Mouse (Mus musculus) hindbrain, embryonic 12.5 days (tissue): ENCODE measurements at regions not wholly inside any gene's neighbourhood (a gene's known extent, or its start where the extent isn't known, plus 50 kb on each side); places are given as distances from the start of the nearest gene placed in this dataset.

Source experiments
- ATAC-seq: fragments of 200-750 bp; cut with Nextera tagmentation; 2 replicates; pipeline ENCODE4 v1.8.0; 2017; ENCODE audit warnings: moderate TSS enrichment; ENCODE audit not compliant: low FRiP score
- H3K27ac ChIP-seq: fragments of 300-500 bp; sonication (generic); 2 replicates; pipeline ENCODE4 v1.5.1; 2016; ENCODE audit warnings: mild to moderate bottlenecking
- H3K27me3 ChIP-seq: fragments of 300-500 bp; sonication (generic); 2 replicates; pipeline ENCODE4 v1.6.1; 2016; ENCODE audit warnings: mild to moderate bottlenecking
- H3K36me3 ChIP-seq: fragments of 300-500 bp; sonication (generic); 2 replicates; pipeline ENCODE4 v1.6.1; 2016; ENCODE audit warnings: mild to moderate bottlenecking
- H3K4me1 ChIP-seq: fragments of 300-500 bp; sonication (generic); 2 replicates; pipeline ENCODE4 v1.6.1; 2016
- H3K4me2 ChIP-seq: fragments of 300-500 bp; sonication (generic); replicated peaks from 2 replicates; pipeline ENCODE4 v1.6.1; 2016; ENCODE audit warnings: mild to moderate bottlenecking
- H3K4me3 ChIP-seq: fragments of 300-500 bp; sonication (generic); 2 replicates; pipeline ENCODE4 v1.5.1; 2016; ENCODE audit warnings: mild to moderate bottlenecking
- H3K9ac ChIP-seq: fragments of 300-500 bp; sonication (generic); 2 replicates; pipeline ENCODE4 v1.6.1; 2016; ENCODE audit warnings: mild to moderate bottlenecking, moderate library complexity
- H3K9me3 ChIP-seq: fragments of 300-500 bp; sonication (generic); replicated peaks from 2 replicates; pipeline ENCODE4 v1.6.1; 2016; ENCODE audit warnings: mild to moderate bottlenecking
- WGBS: fragments of 180-500 bp; shearing (Covaris S2); methylation state at CpG from one replicate; pipeline ENCODE4 v1.1.7; 2016; 5-methylcytosine and 5-hydroxymethylcytosine counted together

DNA sequence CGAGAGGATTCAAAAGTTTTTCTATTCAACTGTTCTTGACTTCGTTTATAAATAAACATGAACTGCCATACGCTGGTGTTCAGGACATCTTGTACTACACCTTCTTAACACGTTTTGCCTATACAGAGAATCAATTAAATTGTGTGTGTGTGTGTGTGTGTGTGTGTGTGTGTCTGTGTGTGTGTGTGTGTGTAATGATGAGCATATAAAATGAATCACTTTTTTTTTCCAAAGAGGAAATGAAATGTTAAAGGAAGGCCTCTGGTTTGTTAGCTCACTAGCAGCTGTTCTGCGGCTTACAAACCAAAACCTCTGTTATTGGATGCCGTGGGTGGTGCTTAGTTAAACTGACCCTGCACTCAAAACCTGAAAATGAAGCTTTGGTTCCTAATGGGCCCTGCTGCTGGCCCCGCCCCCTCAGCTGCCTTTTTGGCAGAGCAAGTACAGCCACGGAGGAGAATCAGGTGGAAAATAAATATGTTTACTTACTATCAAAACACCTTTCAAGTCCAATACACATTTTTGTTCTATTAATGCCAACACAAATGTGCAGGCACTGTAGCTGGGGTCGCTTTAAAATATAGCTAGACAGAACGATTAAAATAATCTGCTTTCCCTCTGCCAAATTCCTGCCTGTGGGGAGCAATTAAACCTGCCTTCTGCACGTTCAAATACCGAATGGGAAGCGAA is 65.5 kb upstream of the Tmco5 start:
- Histone ChIP-seq H3K9ac (no peak overlapping the region), H3K4me2 (no peak overlapping the region), H3K36me3 (no peaks in the 10 kb centered on the region), H3K4me1 (peaks cover 5% of the 10 kb centered on the region), H3K27ac (no peak overlapping the region), H3K4me3 (no peak overlapping the region), H3K9me3 (no peaks in the 10 kb centered on the region), H3K27me3 (no peaks in the 10 kb centered on the region)
- 49% methylated on average over 13 of the region's 13 CpGs for WGBS
- no peak for ATAC-seq

DNA sequence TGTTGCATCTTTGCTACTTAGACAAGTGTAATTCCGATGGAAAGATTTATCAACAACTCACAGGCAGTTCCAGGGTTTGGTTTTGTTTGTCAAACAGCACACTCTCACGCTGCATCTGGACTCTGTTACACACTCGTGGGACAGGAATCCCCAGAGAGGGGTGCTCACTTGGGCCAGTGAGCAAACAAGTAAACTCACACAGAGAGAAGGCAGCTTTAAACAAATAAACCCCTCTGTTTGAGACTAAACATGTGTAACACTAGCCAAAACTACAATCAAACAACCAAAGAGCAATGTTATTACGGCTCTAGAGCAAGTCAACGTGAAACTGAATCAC is 65.0 kb upstream of the Tmco5 start:
- peaks cover 5% of the 10 kb centered on the region for H3K4me1 ChIP-seq
- no peak overlapping the region for H3K27ac ChIP-seq
- 53% methylated on average over 5 of the region's 5 CpGs for WGBS
- no peak overlapping the region for H3K4me2 ChIP-seq
- H3K27me3 ChIP-seq = no peaks in the 10 kb centered on the region
- H3K4me3 ChIP-seq = no peak overlapping the region
- no peak overlapping the region for H3K9ac ChIP-seq
- H3K36me3 ChIP-seq = no peaks in the 10 kb centered on the region
- no peaks in the 10 kb centered on the region for H3K9me3 ChIP-seq
- ATAC-seq = no peak

DNA sequence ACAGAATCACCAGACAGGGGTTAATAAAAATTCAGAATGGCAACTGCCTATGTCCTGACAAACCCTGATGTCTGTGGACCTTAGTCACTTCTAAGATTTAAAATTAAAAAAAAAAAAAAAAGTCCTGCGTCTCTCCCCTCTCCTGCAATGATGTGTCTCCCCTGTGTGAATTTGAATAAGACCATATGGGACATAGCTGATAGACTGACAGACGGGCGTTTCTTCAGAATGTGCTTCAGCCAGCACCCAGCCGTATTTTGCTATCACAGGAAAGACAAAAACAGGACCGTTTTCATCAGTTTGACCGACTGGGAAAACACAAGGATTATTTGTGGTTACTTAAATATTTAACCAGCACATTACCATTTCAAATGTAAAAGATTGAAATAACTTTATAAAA is 61.4 kb upstream of the Tmco5 start:
- Histone ChIP-seq H3K27me3 (no peaks in the 10 kb centered on the region), H3K36me3 (no peaks in the 10 kb centered on the region), H3K9me3 (no peaks in the 10 kb centered on the region), H3K27ac (no peak overlapping the region), H3K9ac (no peak overlapping the region), H3K4me2 (no peak overlapping the region), H3K4me1 (peaks cover 10% of the 10 kb centered on the region), H3K4me3 (no peak overlapping the region)
- WGBS = 48% methylated on average over 6 of the region's 6 CpGs
- no peak for ATAC-seq

DNA sequence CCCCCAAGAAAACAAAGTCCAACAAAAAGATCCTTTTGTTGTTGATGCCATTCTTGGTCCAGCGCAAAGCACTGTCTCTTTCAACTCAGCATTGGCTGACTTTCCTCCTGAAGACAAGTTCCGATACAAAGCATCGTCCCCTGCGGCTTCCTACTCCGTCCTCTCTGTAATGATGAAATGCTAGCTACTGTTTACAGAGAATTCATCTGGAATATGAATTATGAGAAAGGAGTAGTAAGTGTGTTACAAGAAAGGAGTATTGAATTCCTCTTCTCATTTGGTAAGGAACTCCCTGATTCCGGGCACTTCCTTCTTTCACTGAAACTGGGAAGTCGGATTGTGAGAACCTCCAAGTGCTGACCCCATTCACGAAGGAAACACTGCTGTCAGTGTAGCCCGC is 60.9 kb upstream of the Tmco5 start:
- H3K9ac ChIP-seq = no peak overlapping the region
- no peaks in the 10 kb centered on the region for H3K36me3 ChIP-seq
- H3K9me3 ChIP-seq = no peaks in the 10 kb centered on the region
- WGBS = 48% methylated on average over 9 of the region's 9 CpGs
- H3K4me2 ChIP-seq = no peak overlapping the region
- ATAC-seq = no peak
- no peak overlapping the region for H3K4me3 ChIP-seq
- H3K27me3 ChIP-seq = no peaks in the 10 kb centered on the region
- H3K27ac ChIP-seq = no peak overlapping the region
- H3K4me1 ChIP-seq = peaks cover 10% of the 10 kb centered on the region

DNA sequence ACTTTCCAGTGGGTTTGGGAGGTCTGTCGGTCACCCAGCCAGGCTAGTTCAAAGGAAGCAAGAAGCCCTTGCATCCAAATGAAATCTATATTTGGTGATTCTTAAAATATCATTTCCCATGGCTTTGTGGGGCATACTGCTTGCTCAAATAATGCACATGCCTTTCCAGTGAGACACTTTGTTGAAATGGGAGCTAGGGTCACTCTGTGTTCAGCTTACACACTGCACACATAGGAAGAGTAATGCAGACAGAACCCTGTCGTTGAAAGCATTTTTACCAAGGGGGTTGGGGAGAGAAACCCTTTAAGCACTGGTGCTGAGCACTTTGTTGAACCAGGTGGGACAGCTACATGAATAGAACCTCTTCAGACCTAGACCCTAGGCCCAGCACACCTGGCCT is 59.9 kb upstream of the Tmco5 start:
- H3K4me3 ChIP-seq = no peak overlapping the region
- H3K36me3 ChIP-seq = no peaks in the 10 kb centered on the region
- no peak overlapping the region for H3K4me2 ChIP-seq
- H3K9me3 ChIP-seq = no peaks in the 10 kb centered on the region
- no peak for ATAC-seq
- no peak overlapping the region for H3K9ac ChIP-seq
- WGBS = 52% methylated on average over 2 of the region's 2 CpGs
- no peaks in the 10 kb centered on the region for H3K27me3 ChIP-seq
- peaks cover 7% of the 10 kb centered on the region for H3K4me1 ChIP-seq
- H3K27ac ChIP-seq = peak overlapping the region; percentile 64; the same call in 1 of the 2 replicates

DNA sequence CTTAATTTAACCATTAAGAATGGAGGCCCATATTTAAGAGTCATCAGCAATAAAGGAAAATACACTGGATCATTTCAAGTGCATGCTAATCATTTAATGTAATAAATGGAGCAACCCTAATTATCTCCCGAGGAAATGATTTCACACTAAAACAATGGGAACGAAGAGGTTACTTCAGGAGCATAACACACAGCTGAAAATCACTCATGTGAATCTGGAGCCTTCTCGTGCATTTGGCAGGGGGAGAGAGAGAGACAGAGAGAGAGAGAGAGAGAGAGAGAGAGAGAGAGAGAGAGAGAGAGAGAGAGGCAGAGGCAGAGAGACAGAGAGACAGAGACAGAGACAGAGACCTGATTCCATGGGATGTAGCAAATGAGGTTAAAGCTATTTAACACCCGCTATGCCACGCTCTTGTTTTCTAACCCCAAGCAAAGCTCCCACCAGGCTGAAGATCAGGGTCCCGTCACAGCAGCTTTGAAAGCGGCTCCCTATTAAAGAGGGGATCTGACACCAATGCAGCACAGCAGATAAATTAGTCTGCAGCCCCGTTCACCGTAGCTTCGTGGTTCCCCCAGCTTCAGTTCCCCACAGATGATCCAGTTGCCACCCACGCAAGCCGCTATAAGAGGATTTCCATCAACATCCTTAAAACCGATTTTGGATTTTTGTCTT is 59.3 kb upstream of the Tmco5 start:
- no peak overlapping the region for H3K9ac ChIP-seq
- H3K36me3 ChIP-seq = no peaks in the 10 kb centered on the region
- H3K9me3 ChIP-seq = no peaks in the 10 kb centered on the region
- no peak for ATAC-seq
- H3K4me3 ChIP-seq = no peak overlapping the region
- H3K27ac ChIP-seq = peak overlapping the region; percentile 64
- 43% methylated on average over 13 of the region's 13 CpGs for WGBS
- H3K4me1 ChIP-seq = peaks cover 6% of the 10 kb centered on the region; the same call in 1 of the 2 replicates
- no peaks in the 10 kb centered on the region for H3K27me3 ChIP-seq
- H3K4me2 ChIP-seq = no peak overlapping the region

DNA sequence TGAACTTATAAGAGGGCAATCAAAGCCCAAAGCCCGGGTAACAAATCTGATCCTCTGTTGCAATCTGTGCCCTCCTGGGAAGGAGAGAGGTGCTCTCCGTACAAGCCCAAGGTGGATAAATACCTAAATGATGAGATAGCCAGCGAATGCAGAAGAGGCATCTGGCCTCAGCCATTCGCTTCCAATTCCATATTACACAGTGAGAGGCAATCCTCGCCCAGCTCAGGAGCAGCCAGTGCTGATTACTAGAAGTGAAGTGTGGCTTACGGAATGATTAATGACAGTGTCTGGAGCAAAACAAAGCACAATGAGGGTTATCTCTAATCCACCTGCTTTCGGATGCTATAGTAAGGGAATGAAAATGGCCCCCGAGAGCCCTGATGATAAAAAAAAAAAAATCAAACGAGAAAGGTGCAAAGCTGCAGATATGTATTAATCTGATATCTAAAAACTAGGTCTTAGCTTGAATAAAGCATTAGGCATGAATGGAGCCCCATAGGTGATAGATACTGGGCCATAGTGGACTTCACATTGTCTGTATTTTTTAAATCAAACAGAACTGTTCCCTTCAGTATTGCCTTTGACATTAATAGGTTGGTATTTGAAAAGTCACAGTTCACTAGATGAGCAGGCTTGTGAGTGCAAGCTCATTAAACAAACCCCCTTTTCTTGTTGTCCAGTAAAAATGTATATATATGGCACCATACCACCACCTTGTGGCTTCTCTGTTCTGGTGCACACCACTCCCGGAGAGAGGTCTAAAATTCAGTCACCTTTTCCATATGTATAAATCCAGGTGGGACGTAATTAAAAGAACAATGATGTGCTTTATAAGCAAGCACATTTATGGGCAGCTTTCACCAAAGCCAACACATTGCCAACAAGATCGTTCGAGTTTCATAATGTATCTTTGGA is 57.4 kb upstream of the Tmco5 start:
- H3K4me2 ChIP-seq = peak overlapping the region; percentile 19

More for the DNA sequence above, 57.4 kb upstream of the Tmco5 start:
- Histone ChIP-seq H3K9ac (no peak overlapping the region), H3K9me3 (no peaks in the 10 kb centered on the region), H3K36me3 (no peaks in the 10 kb centered on the region), H3K4me1 (peaks cover 6% of the 10 kb centered on the region; the same call in 1 of the 2 replicates), H3K27me3 (no peaks in the 10 kb centered on the region), H3K4me3 (no peak overlapping the region), H3K27ac (peak overlapping the region; percentile 77)
- peak; percentile 84 for ATAC-seq
- 50% methylated on average over 13 of the region's 13 CpGs for WGBS
